Mouse (Mus musculus) stomach, postnatal 0 days (tissue): ENCODE data around the gene Dnase1l1.

Experiments
- CTCF ChIP-seq: IDR thresholded peaks from 2 replicates; pipeline ENCODE4 v1.5.1; 2016; ENCODE audit warnings: antibody characterized with exemption, low read depth, mild to moderate bottlenecking, moderate library complexity
- EP300 ChIP-seq: optimal IDR thresholded peaks from 2 replicates; pipeline ENCODE3; 2016; ENCODE audit warnings: antibody characterized with exemption

GRCm38 (mm10) chrX:74281732-74282394, at the start of gene Dnase1l1, which contains the start of gene Taz:
- TF ChIP-seq CTCF (peak; percentile 38), EP300 (no peak)
